Mouse (Mus musculus) embryo, embryonic 10 days (tissue): ENCODE data around the gene Hirip3.

ENCODE experiments used
- DNase-seq: peaks from one replicate; pipeline ENCODE4 v3.0.0-alpha.2; 2015; ENCODE audit warnings: low spot score

Gene Hirip3

DNA sequence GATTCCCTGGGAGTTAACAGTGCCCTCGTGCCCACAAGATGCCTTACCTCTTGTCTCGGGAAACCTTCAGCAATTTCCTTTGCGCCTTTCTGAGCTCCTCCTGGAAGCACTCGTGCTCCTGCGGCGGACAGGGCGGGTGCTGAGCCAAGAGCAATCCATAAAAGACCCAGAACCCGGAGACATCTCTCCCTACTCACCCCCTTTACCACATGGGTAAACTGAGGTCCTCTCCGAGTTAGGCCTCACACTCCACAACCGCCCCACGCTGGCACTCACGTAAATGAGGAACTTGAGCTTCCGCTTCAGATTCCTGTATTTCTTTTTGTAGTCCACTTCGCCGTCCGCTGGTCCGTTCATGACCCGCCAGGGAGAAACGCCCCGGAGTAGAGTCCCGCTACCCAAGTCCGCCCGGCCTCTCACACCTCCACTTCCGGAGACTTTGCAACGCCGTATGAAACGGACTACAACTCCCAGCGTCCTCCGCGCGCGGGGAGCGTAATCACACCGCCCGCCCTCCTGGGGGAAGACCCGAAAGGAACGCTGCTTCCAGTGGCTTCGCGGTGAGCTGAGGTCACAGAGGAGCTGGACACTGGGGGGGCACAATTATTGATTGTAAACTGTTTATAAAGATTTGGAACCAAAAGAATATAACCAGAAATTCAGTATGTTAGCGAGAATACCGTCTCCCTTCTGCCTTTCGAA, at the start of gene Hirip3:
TSS of gene Hirip3 (plus strand) at position 544 of the 702 bp plus-strand sequence.
- DNase-seq = peak; percentile 99

DNA sequence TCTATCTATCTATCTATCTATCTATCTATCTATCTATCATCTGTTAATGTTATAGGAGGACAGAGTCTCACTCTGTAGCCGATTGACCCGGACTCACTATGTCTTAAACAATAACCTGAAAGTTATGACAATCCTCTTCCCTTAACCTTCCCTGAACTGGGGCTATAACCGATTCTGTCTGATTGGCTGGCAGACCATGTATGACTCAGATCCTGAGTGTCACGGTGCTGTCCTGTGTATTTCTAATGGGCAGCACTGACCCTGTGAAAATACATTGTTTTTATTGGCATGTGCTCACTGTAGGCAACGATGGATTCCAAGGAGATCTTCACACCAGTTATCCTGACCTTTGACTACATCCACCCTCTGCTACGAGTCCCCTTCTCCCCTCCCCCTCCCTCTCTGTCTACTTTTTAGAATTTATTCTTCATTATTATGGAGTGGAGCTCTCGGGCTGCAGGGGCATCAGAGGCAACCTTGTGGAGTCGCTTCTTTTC, 46.0 kb upstream of the Hirip3 start:
- DNase-seq = no peak

GRCm38 (mm10) chr7:126816494-126816893, 45.3 kb upstream of the Hirip3 start:
- DNase-seq = no peak

- no peak for DNase-seq
These were observed 44.2 kb upstream of the Hirip3 start for GRCm38 (mm10) chr7:126817595-126817994.

- DNase-seq = no peak
These were observed 43.0 kb upstream of the Hirip3 start for GRCm38 (mm10) chr7:126818818-126819217.

DNA sequence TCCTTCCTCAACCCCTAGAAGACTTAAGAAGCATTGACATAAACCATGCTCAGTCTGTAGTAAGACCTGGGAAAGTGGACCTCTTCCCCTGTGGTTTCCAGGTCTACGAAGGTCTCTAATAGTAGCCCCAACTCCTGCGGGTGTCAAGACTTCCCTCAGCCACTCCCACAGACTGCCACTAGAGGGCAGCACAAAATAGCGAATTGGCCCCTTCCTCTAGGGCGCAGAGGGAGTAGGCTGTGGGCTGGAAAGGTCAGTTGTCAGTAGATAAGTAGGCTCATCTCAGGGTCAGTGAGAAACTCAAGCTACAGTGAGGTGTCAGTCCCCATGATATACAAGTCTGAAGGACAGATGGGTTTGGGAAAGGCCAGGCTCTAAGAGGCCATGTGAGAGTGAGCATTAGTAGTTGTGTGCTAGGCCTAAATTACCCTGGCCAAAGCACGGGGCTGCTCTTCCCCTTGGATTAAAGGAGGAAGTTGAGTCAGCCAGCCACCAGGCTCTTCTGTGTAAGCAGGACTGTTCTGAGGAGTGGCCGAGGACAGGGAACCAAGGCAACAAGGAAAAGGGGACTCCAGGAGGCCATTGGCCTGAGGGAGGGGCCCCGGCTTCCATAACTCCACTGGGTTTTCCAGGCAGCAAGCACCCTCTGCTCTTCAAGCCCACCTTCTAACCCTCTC, 39.8 kb upstream of the Hirip3 start:
- peak; percentile 93 for DNase-seq

GRCm38 (mm10) chr7:126822741-126823140, 39.0 kb upstream of the Hirip3 start:
- no peak for DNase-seq

- DNase-seq = peak; percentile 33
These were observed 38.5 kb upstream of the Hirip3 start for GRCm38 (mm10) chr7:126823202-126823711.

DNA sequence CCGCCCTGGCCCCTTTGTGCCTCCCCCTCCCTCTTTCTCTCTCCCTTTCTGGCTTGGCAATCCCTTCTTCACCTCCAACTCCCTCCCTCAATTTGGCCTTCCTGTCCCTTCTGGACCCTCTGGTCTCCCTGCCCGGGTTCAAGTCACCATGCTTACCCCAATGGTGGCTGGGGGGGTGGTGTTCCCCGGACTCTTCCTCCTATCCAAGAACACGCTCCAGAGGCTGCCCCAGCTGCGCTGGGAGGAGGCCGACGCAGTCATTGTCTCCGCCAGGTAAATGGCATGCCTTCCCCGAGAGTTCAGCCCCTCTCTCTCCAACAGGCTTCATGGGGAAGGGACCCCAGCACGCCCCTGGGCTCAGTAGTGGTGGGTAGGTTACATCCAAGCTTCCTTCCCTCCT, 37.8 kb upstream of the Hirip3 start:
- no peak for DNase-seq

- DNase-seq = peak; percentile 43
These were observed 36.4 kb upstream of the Hirip3 start for GRCm38 (mm10) chr7:126825403-126825802.

- no peak for DNase-seq
These were observed 35.8 kb upstream of the Hirip3 start for GRCm38 (mm10) chr7:126825952-126826351.

GRCm38 (mm10) chr7:126831539-126831938, 30.2 kb upstream of the Hirip3 start, which contains the start of gene 4930451I11Rik:
Gene 4930451I11Rik (minus strand): TSS chr7:126831639.
- DNase-seq = no peak

- peak; percentile 92 for DNase-seq
These were observed 29.7 kb upstream of the Hirip3 start for GRCm38 (mm10) chr7:126832036-126832598.

- DNase-seq = no peak
These were observed 28.5 kb upstream of the Hirip3 start for GRCm38 (mm10) chr7:126833294-126833693.

DNA sequence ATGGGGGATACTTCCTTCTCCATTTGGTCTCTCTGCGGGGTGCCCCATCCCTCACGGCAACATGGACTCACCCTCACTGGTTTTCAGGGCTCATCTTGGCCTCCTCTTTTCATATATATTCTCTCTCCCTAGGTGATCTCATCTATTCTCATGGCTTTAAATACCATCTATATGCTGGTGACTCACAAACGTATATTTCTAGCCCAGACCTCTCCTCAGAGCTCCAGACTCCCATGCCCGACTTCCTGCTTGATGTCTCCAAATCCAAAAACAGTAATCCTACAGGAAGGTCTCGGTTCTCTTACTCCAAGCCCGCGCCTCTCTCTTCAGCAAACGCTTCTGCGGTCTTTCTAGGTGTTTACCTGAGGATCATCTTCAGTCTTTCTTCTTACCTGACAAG, 18.5 kb upstream of the Hirip3 start:
- no peak for DNase-seq

DNA sequence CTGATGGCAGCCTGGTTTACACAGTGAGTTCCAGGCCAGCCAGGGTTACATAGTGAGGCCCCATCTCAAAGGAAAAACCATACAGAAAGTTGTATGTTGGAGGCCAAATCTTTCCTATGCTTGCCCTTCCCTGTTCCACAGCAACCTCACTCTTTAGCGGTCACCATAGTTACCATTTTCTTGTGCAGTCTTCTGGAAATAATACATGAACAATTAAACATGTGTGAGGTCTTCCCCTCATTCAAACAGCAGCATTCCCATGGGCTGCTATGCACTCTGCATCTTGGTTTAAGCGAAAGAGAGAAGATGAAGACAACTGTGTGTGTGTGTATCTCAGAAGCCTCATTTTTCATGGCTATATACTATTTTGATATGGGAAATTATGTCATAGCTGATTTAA, 16.3 kb upstream of the Hirip3 start:
- DNase-seq = no peak

DNA sequence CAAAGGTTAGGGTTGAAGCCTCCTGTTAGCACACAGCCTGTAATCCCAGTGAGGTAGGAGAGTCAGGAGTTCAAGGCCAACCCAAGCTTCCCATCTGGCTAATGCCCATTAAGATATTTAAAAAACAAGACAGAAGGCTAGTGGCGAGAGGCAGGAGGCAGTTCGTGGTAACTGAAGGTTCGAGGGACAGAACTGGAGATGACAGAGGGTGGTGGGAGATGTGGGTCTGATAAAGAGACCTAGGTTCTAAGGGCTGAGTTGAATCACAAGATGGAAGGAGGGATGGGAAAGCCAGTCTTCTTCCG, 14.7 kb upstream of the Hirip3 start, which contains the start of gene Doc2a:
TSS of gene Doc2a (plus strand) at position 301 of the 305 bp plus-strand sequence.
- no peak for DNase-seq

DNA sequence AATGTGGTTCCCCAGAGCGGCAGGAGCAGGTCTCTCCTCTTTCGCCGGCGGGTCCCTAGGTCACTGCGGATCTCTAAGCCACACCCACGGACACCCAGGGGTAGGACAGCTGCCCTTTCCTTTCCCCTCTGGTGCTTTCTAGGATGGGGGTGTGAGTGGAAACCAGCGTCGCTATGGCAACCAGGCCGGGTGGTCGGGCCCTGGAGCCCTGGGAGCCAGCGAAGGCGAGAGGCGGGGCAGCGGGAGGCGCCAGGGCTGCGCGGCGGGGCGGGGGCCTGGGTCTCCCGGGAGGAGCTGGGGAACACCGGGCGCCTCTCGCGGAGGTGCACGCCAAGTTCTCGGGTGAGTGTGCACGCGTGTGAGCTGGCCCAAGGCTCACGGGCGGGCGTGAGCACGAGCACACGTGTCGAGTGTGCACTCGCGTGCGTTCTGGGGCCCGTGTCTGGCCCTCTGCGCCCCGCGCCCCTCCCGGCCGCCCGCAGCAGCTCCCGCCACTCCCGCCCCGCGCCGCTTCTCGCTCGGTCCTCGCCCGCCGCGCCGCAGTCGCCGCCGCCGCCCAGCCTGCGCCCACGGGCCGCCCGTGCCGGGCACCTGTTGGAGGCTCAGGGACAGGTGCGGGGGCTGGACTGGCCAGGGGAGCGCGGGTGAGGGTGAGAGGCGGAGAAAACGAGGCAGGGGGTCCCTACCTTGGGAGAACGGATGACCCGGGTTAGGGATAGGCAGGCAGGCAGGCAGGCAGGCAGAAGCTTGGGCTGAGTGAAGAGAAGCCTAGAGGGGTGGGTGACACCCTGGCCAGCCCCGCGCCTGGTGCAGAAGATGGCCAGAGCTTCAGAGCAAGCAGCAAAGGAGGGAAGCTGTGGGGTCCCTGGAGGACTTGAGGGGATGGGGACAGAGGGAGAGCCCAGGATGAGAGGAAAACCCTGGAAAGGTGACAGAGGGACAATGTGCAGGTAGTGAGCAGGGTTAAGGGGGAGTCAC, 14.1 kb upstream of the Hirip3 start:
- DNase-seq = peak; percentile 80

DNA sequence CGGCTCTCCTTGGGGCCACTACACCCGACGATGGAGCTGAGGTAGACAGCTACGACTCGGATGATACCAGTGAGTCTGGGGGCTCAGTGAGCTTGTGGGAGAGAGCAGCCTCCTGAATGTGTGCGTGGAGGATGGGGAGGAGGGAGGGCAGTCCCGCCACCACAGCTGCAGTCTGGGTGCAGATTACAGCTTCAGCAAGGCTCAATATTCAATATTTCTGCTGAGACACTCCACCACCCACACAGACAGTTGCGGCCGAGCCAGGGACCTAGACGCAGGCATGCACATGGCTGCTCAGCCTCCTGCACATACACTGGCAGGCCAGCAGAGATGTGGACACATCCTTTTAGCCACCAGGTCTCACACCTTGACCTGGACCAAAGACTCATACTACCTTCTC, 13.0 kb upstream of the Hirip3 start:
- no peak for DNase-seq

DNA sequence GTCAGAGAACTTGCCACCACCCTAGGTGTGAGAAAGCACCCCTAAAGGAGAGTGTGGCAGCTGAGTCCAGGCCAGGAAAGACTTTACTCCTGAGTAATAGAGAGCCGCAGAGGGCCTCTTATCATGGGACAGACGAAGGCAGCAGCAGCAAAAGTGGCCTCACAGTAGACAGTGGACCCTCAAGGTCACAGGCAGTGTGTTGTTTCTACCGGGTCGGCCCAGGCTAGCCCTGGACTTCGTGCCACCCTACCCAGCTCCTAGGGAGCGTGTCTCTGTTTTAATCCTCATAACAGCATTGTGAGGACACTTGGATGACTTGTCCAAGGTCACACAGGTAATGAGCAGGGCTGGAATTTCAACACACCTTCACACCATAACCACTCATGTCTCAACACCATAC, 11.6 kb upstream of the Hirip3 start:
- no peak for DNase-seq

DNA sequence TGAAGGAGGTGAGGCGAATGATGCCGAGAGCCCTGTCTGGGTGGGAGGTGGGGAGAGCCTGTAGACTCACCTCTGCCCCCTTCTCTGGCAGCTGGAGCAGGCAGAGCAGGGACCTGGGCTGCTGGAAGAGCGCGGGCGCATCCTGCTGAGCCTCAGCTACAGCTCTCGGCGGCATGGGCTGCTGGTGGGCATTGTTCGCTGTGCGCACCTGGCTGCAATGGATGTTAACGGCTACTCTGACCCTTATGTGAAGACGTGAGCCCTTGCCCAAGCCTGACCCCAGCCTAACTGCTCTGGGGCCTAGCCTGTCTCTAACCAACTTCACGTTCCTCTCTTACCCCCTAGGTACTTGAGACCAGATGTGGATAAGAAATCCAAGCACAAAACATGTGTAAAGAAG, 10.6 kb upstream of the Hirip3 start:
- DNase-seq = no peak

DNA sequence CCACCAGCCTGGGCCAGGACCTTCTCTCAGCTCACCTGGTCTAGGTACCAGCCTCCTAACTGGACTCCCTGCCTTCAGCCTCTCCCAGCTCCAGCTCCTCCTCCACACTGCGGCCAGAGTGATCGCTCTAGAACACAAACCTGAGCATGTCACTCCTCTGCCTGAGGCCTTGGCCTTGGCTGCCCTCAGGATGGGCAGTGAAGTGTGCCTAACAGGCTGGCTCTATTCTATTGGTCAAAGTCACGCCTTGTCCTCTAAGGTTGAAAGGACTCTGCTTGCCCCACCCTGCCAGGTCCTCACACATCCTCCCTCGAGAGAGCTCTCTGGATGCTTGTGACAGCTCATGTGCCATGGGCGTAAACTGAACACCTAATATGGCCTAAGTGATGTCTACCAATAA, 8.3 kb upstream of the Hirip3 start:
- DNase-seq = no peak
